Mouse (Mus musculus) hindbrain, embryonic 14.5 days (tissue): ENCODE results near the gene Crhr2. TPM values are rescaled to one million over a fixed set of nuclear protein-coding genes. Genes with fewer than 3 reads are reported as not detected.

Source experiments
- ATAC-seq: fragments of 200-750 bp; cut with Nextera tagmentation; 2 replicates; pipeline ENCODE4 v1.8.0; 2017; ENCODE audit warnings: moderate number of reproducible peaks, mild to moderate bottlenecking, moderate TSS enrichment, moderate library complexity; ENCODE audit not compliant: low FRiP score
- DNase-seq: peaks from one replicate; pipeline ENCODE4 v3.0.0-alpha.2; 2015; ENCODE audit warnings: low spot score
- H3K27ac ChIP-seq: fragments of 300-500 bp; sonication (generic); 2 replicates; pipeline ENCODE4 v1.5.1; 2014; ENCODE audit warnings: mild to moderate bottlenecking, moderate library complexity
- H3K27me3 ChIP-seq: fragments of 300-500 bp; sonication (generic); 2 replicates; pipeline ENCODE4 v1.6.1; 2014; ENCODE audit warnings: mild to moderate bottlenecking, low read length, mixed read lengths; ENCODE audit not compliant: control insufficient read depth, insufficient read depth
- H3K36me3 ChIP-seq: fragments of 300-500 bp; sonication (generic); replicated peaks from 2 replicates; pipeline ENCODE4 v1.6.1; 2014; ENCODE audit not compliant: control insufficient read depth, insufficient read depth
- H3K4me1 ChIP-seq: fragments of 300-500 bp; sonication (generic); replicated peaks from 2 replicates; pipeline ENCODE4 v1.6.1; 2014; ENCODE audit warnings: antibody characterized with exemption, low read length, mixed read lengths; ENCODE audit not compliant: control insufficient read depth, insufficient read depth
- H3K4me2 ChIP-seq: fragments of 300-500 bp; sonication (generic); replicated peaks from 2 replicates; pipeline ENCODE4 v1.6.1; 2014; ENCODE audit warnings: mild to moderate bottlenecking, moderate library complexity
- H3K4me3 ChIP-seq: fragments of 300-500 bp; sonication (generic); replicated peaks from 2 replicates; pipeline ENCODE4 v1.5.1; 2014; ENCODE audit warnings: mild to moderate bottlenecking, low read length
- H3K9ac ChIP-seq: fragments of 300-500 bp; sonication (generic); 2 replicates; pipeline ENCODE4 v1.6.1; 2014
- H3K9me3 ChIP-seq: fragments of 300-500 bp; sonication (generic); 2 replicates; pipeline ENCODE4 v1.6.1; 2016; ENCODE audit warnings: low read length; ENCODE audit not compliant: control insufficient read depth
- WGBS: fragments of 180-500 bp; shearing (Covaris S2); extraction: QIAGEN DNeasy Blood & Tissue Kit; methylation state at CpG from one replicate; pipeline ENCODE4 v1.1.7; 2014; 5-methylcytosine and 5-hydroxymethylcytosine counted together
- polyA plus RNA-seq: library from polyadenylated mRNA; unstranded; fragments of >200 nt; fragmentation: Nextera tagmentation; extraction: Ambion mirVana; gene quantifications from 2 replicates; pipeline ENCODE4 v1.2.1, GENCODE M21; 2014

Gene Crhr2
- polyA plus RNA-seq, 1 experiment from 2014 or later, result 1.3 TPM

GRCm38 (mm10) chr6:55064477-55064827 is 68.4 kb downstream of the Crhr2 start:
- Histone ChIP-seq H3K27me3 (no peaks in the 10 kb centered on the region), H3K4me3 (no peak overlapping the region), H3K9ac (no peak overlapping the region), H3K9me3 (no peaks in the 10 kb centered on the region), H3K4me2 (no peak overlapping the region), H3K36me3 (peaks cover 95% of the 10 kb centered on the region), H3K4me1 (no peaks in the 10 kb centered on the region), H3K27ac (no peak overlapping the region)
- DNase-seq (no peak), ATAC-seq (no peak)
- WGBS, result 95% methylated on average over 7 of the region's 7 CpGs

- ATAC-seq (no peak), DNase-seq (no peak)
- no peak overlapping the region for H3K27ac ChIP-seq
- H3K36me3 ChIP-seq, result peaks cover 95% of the 10 kb centered on the region
- H3K27me3 ChIP-seq, result no peaks in the 10 kb centered on the region
- H3K4me2 ChIP-seq, result no peak overlapping the region
- H3K9me3 ChIP-seq, result no peaks in the 10 kb centered on the region
- no peak overlapping the region for H3K4me3 ChIP-seq
- no peaks in the 10 kb centered on the region for H3K4me1 ChIP-seq
- H3K9ac ChIP-seq, result no peak overlapping the region
- 98% methylated on average over 9 of the region's 9 CpGs for WGBS
These were observed 68.9 kb downstream of the Crhr2 start for GRCm38 (mm10) chr6:55063793-55064476.

GRCm38 (mm10) chr6:55062200-55062599 is 70.6 kb downstream of the Crhr2 start:
- 87% methylated on average over 5 of the region's 5 CpGs for WGBS

GRCm38 (mm10) chr6:55061328-55061727 is 71.5 kb downstream of the Crhr2 start:
- no peak overlapping the region for H3K4me2 ChIP-seq
- no peak overlapping the region for H3K9ac ChIP-seq
- ATAC-seq (no peak), DNase-seq (no peak)
- no peaks in the 10 kb centered on the region for H3K9me3 ChIP-seq
- H3K4me3 ChIP-seq, result no peak overlapping the region
- H3K36me3 ChIP-seq, result peaks cover 92% of the 10 kb centered on the region
- WGBS, result 94% methylated on average over 11 of the region's 11 CpGs
- no peaks in the 10 kb centered on the region for H3K27me3 ChIP-seq
- H3K4me1 ChIP-seq, result no peaks in the 10 kb centered on the region
- H3K27ac ChIP-seq, result no peak overlapping the region

More at GRCm38 (mm10) chr6:55062200-55062599, 70.6 kb downstream of the Crhr2 start:
- no peak overlapping the region for H3K27ac ChIP-seq
- no peaks in the 10 kb centered on the region for H3K9me3 ChIP-seq
- no peak overlapping the region for H3K4me2 ChIP-seq
- H3K36me3 ChIP-seq, result peaks cover 91% of the 10 kb centered on the region
- no peaks in the 10 kb centered on the region for H3K4me1 ChIP-seq
- DNase-seq (no peak), ATAC-seq (no peak)
- H3K27me3 ChIP-seq, result no peaks in the 10 kb centered on the region
- no peak overlapping the region for H3K4me3 ChIP-seq
- H3K9ac ChIP-seq, result no peak overlapping the region

GRCm38 (mm10) chr6:55060241-55060825 is 72.5 kb downstream of the Crhr2 start:
- Histone ChIP-seq H3K4me3 (no peak overlapping the region), H3K9ac (no peak overlapping the region), H3K9me3 (no peaks in the 10 kb centered on the region), H3K4me1 (no peaks in the 10 kb centered on the region), H3K27me3 (no peaks in the 10 kb centered on the region), H3K36me3 (peaks cover 92% of the 10 kb centered on the region), H3K27ac (no peak overlapping the region), H3K4me2 (no peak overlapping the region)
- ATAC-seq (no peak), DNase-seq (no peak)
- WGBS, result 95% methylated on average over 7 of the region's 7 CpGs

GRCm38 (mm10) chr6:55057427-55057826 is 75.4 kb downstream of the Crhr2 start:
- 95% methylated on average over 3 of the region's 3 CpGs for WGBS
- H3K27ac ChIP-seq, result no peak overlapping the region
- H3K4me3 ChIP-seq, result no peak overlapping the region
- no peak overlapping the region for H3K9ac ChIP-seq
- H3K27me3 ChIP-seq, result no peaks in the 10 kb centered on the region
- ATAC-seq (no peak), DNase-seq (no peak)
- no peaks in the 10 kb centered on the region for H3K4me1 ChIP-seq
- H3K4me2 ChIP-seq, result no peak overlapping the region
- H3K36me3 ChIP-seq, result peaks cover 92% of the 10 kb centered on the region
- no peaks in the 10 kb centered on the region for H3K9me3 ChIP-seq

- WGBS, result 94% methylated on average over 4 of the region's 4 CpGs
- no peaks in the 10 kb centered on the region for H3K27me3 ChIP-seq
- H3K36me3 ChIP-seq, result peaks cover 93% of the 10 kb centered on the region
- H3K4me1 ChIP-seq, result no peaks in the 10 kb centered on the region
- no peak overlapping the region for H3K9ac ChIP-seq
- H3K4me3 ChIP-seq, result no peak overlapping the region
- no peak overlapping the region for H3K27ac ChIP-seq
- H3K4me2 ChIP-seq, result no peak overlapping the region
- DNase-seq (no peak), ATAC-seq (no peak)
- H3K9me3 ChIP-seq, result no peaks in the 10 kb centered on the region
These were observed 78.3 kb downstream of the Crhr2 start for GRCm38 (mm10) chr6:55054491-55054890.

- 92% methylated on average over 10 of the region's 10 CpGs for WGBS
These were observed 83.6 kb downstream of the Crhr2 start for GRCm38 (mm10) chr6:55049186-55049585.

GRCm38 (mm10) chr6:55045326-55045725 is 87.5 kb downstream of the Crhr2 start:
- DNase-seq (no peak), ATAC-seq (no peak)
- Histone ChIP-seq H3K9ac (no peak overlapping the region), H3K4me1 (0 out of 2 replicates have a peak, but pooled peaks cover 6% of the 10 kb centered on the region), H3K27me3 (no peaks in the 10 kb centered on the region), H3K9me3 (no peaks in the 10 kb centered on the region), H3K27ac (no peak overlapping the region), H3K4me2 (no peak overlapping the region), H3K4me3 (no peak overlapping the region), H3K36me3 (peaks cover 33% of the 10 kb centered on the region)
- WGBS, result 59% methylated on average over 1 of the region's 1 CpGs

More at GRCm38 (mm10) chr6:55049186-55049585, 83.6 kb downstream of the Crhr2 start:
- Histone ChIP-seq H3K36me3 (peaks cover 72% of the 10 kb centered on the region), H3K4me3 (no peak overlapping the region), H3K9ac (no peak overlapping the region), H3K9me3 (no peaks in the 10 kb centered on the region), H3K27me3 (no peaks in the 10 kb centered on the region), H3K27ac (no peak overlapping the region), H3K4me2 (no peak overlapping the region), H3K4me1 (0 out of 2 replicates have a peak, but pooled peaks cover 6% of the 10 kb centered on the region)
- DNase-seq (no peak), ATAC-seq (no peak)
